Mouse (Mus musculus): ENCODE results near the gene Gnaq. TPM values are rescaled to one million over a fixed set of nuclear protein-coding genes. Genes with fewer than 3 reads are reported as not detected.
A peak's percentile ranks its signal among the peaks of the same experiment; 100 is the strongest.

Gnaq gene
- total and polyA plus RNA-seq, 3 experiments, result 8.1 to 12.9 (median 8.2) TPM

DNA sequence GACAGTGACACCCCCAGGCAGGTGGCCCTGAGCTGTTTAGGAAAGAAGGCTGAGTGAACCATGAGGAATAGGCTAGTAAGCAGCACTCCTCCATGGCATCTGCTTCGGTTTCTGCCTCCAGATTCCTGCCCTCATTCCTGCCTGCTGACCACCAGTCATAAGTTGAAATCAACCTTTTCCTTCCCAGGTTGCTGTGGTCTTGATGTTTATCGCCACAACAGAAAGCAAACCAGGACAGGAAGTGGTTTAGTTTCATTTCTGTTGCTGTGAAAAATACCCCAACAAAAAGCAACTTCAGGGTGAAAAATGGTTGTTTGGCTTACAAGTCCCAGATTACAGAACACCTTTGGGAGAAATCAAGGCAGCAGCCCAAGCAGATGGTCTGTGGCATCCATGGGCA, 249.8 kb downstream of the Gnaq start:
- Histone ChIP-seq H3K9me3 (replicated peaks; ENCODE audit: low read length) (no peaks in the 10 kb centered on the region), H3K4me3 (replicated peaks in 1 of 3; ENCODE audit: low read depth in 2 of 3, low read length in 2 of 3, poor library complexity in 1 of 3) (no peak overlapping the region), H3K27me3 (replicated peaks) (no peaks in the 10 kb centered on the region), H3K9ac (ENCODE audit: insufficient read depth, low read depth) (no peak overlapping the region), H3K36me3 (replicated peaks in 1 of 2; ENCODE audit: control insufficient read depth in 1 of 2, insufficient read depth in 1 of 2, low read length in 1 of 2) (peaks cover 16 to 74% of the 10 kb centered on the region in 2 experiments), H3K27ac (ENCODE audit: insufficient read depth, low read depth) (no peak overlapping the region), H3K4me1 (ENCODE audit: control insufficient read depth in 1 of 2, insufficient read depth in 2 of 2) (peaks cover 5 to 21% of the 10 kb centered on the region in 2 experiments), H3K79me2 (replicated peaks; ENCODE audit: control insufficient read depth, extremely low read depth, insufficient read depth, poor library complexity, severe bottlenecking) (no peaks in the 10 kb centered on the region), H3K4me2 (ENCODE audit: insufficient read depth, low read depth, poor library complexity, severe bottlenecking) (no peak overlapping the region)
- no peak for TF ChIP-seq PAX5 (IDR thresholded peaks at IDR 0.05; ENCODE audit: low read length)
- no peak for TF ChIP-seq JUND (conservative IDR thresholded peaks at IDR 0.05; ENCODE audit: low read depth, low read length)
- TF ChIP-seq TCF12 (IDR thresholded peaks at IDR 0.05; ENCODE audit: low read depth, low read length), result 0 out of 2 replicates have a peak, but pooled peaks have one; percentile 12
- TF ChIP-seq CHD1 (IDR thresholded peaks at IDR 0.05; ENCODE audit: low read depth, low read length), result no peak
- TF ChIP-seq EP300 (IDR thresholded peaks at IDR 0.05; ENCODE audit: low read length), result peak; percentile 51
- no peak for TF ChIP-seq BHLHE40 (IDR thresholded peaks at IDR 0.05; ENCODE audit: low read depth, low read length)
- TF ChIP-seq NELFE (IDR thresholded peaks at IDR 0.05; ENCODE audit: low read depth, low read length), result no peak
- no peak for TF ChIP-seq UBTF (IDR thresholded peaks at IDR 0.05; ENCODE audit: low read depth, low read length)
- no peak for TF ChIP-seq SMC3 (IDR thresholded peaks at IDR 0.05; ENCODE audit: low read depth, low read length)
- no peak for TF ChIP-seq USF2 (conservative IDR thresholded peaks at IDR 0.05; ENCODE audit: low read depth, low read length)
- dilution Hi-C loops (cut with MboI; ENCODE audit: extremely low pct_ligation_motif_present, extremely low pct_unique_long_range_greater_than_20kb, low sequenced_read_pairs), result no loop called here
- no peak for DNase-seq (ENCODE audit: extremely low read depth)
- in situ Hi-C loops (cut with MboI; ENCODE audit: low pct_ligation_motif_present, low pct_unique_long_range_greater_than_20kb, low sequenced_read_pairs), result no loop called here

GRCm38 (mm10) chr19:16383127-16383526, 250.5 kb downstream of the Gnaq start:
- H3K4me2 ChIP-seq (ENCODE audit: insufficient read depth, low read depth, poor library complexity, severe bottlenecking), result no peak overlapping the region
- DNase-seq (ENCODE audit: extremely low read depth), result no peak
- no peaks in the 10 kb centered on the region for H3K9me3 ChIP-seq (replicated peaks; ENCODE audit: low read length)
- no peak overlapping the region for H3K27ac ChIP-seq (ENCODE audit: insufficient read depth, low read depth)
- H3K79me2 ChIP-seq (replicated peaks; ENCODE audit: control insufficient read depth, extremely low read depth, insufficient read depth, poor library complexity, severe bottlenecking), result no peaks in the 10 kb centered on the region
- no peak for TF ChIP-seq MAZ (IDR thresholded peaks at IDR 0.05; ENCODE audit: low read depth, low read length)
- no peak for TF ChIP-seq GABPA (IDR thresholded peaks at IDR 0.05; ENCODE audit: insufficient replicate concordance, low read depth, low read length)
- H3K36me3 ChIP-seq (replicated peaks in 1 of 2; ENCODE audit: control insufficient read depth in 1 of 2, insufficient read depth in 1 of 2, low read length in 1 of 2), result peaks cover 19 to 72% of the 10 kb centered on the region in 2 experiments
- no peaks in the 10 kb centered on the region for H3K27me3 ChIP-seq (replicated peaks)
- H3K9ac ChIP-seq (ENCODE audit: insufficient read depth, low read depth), result no peak overlapping the region
- dilution Hi-C loops (cut with MboI; ENCODE audit: extremely low pct_ligation_motif_present, extremely low pct_unique_long_range_greater_than_20kb, low sequenced_read_pairs) (no loop called here), in situ Hi-C loops (cut with MboI; ENCODE audit: low pct_ligation_motif_present, low pct_unique_long_range_greater_than_20kb, low sequenced_read_pairs) (no loop called here)
- H3K4me3 ChIP-seq (replicated peaks in 1 of 3; ENCODE audit: low read depth in 2 of 3, low read length in 2 of 3, poor library complexity in 1 of 3), result no peak overlapping the region
- H3K4me1 ChIP-seq (ENCODE audit: control insufficient read depth in 1 of 2, insufficient read depth in 2 of 2), result peaks cover 5 to 19% of the 10 kb centered on the region in 2 experiments

- no peak for DNase-seq (ENCODE audit: extremely low read depth)
- H3K79me2 ChIP-seq (replicated peaks; ENCODE audit: control insufficient read depth, extremely low read depth, insufficient read depth, poor library complexity, severe bottlenecking), result no peaks in the 10 kb centered on the region
- no peak overlapping the region for H3K9ac ChIP-seq (ENCODE audit: insufficient read depth, low read depth)
- no peak for TF ChIP-seq BHLHE40 (IDR thresholded peaks at IDR 0.05; ENCODE audit: low read depth, low read length)
- TF ChIP-seq IRF4 (IDR thresholded peaks at IDR 0.05; ENCODE audit: low read depth, low read length), result no peak
- no peak for TF ChIP-seq CHD2 (IDR thresholded peaks at IDR 0.05; ENCODE audit: low read length)
- no peak for TF ChIP-seq MEF2A (IDR thresholded peaks at IDR 0.05; ENCODE audit: borderline replicate concordance, low read depth, low read length)
- no peak for TF ChIP-seq USF2 (conservative IDR thresholded peaks at IDR 0.05; ENCODE audit: low read depth, low read length)
- no peak for TF ChIP-seq GABPA (IDR thresholded peaks at IDR 0.05; ENCODE audit: insufficient replicate concordance, low read depth, low read length)
- TF ChIP-seq NELFE (IDR thresholded peaks at IDR 0.05; ENCODE audit: low read depth, low read length), result no peak
- no peak for TF ChIP-seq EP300 (IDR thresholded peaks at IDR 0.05; ENCODE audit: low read length)
- no peak for TF ChIP-seq POLR2AphosphoS2 (IDR thresholded peaks at IDR 0.05; ENCODE audit: low read depth, low read length)
- no peak for TF ChIP-seq ELF1 (IDR thresholded peaks at IDR 0.05; ENCODE audit: low read depth, low read length)
- no peak for TF ChIP-seq ZNF384 (IDR thresholded peaks at IDR 0.05; ENCODE audit: low read depth, low read length)
- no peak for TF ChIP-seq ZMIZ1 (IDR thresholded peaks at IDR 0.05; ENCODE audit: low read depth, low read length)
- no peak for TF ChIP-seq USF1 (IDR thresholded peaks at IDR 0.05; ENCODE audit: low read depth, low read length)
- TF ChIP-seq MAX (IDR thresholded peaks at IDR 0.05; ENCODE audit: low read length), result no peak
- TF ChIP-seq ETS1 (conservative IDR thresholded peaks at IDR 0.05; ENCODE audit: low read depth, low read length), result no peak
- TF ChIP-seq NRF1 (IDR thresholded peaks at IDR 0.05; ENCODE audit: low read depth, low read length), result no peak
- TF ChIP-seq POLR2A (IDR thresholded peaks at IDR 0.05; ENCODE audit: low read depth, low read length), result no peak
- no peak for TF ChIP-seq JUN (IDR thresholded peaks at IDR 0.05; ENCODE audit: insufficient read depth, low read depth, low read length)
- dilution Hi-C loops (cut with MboI; ENCODE audit: extremely low pct_ligation_motif_present, extremely low pct_unique_long_range_greater_than_20kb, low sequenced_read_pairs), result no loop called here
- in situ Hi-C loops (cut with MboI; ENCODE audit: low pct_ligation_motif_present, low pct_unique_long_range_greater_than_20kb, low sequenced_read_pairs), result no loop called here
- no peaks in the 10 kb centered on the region for H3K9me3 ChIP-seq (replicated peaks; ENCODE audit: low read length)
- H3K4me1 ChIP-seq (ENCODE audit: control insufficient read depth in 1 of 2, insufficient read depth in 2 of 2), result peaks cover 5 to 14% of the 10 kb centered on the region in 2 experiments
- H3K27me3 ChIP-seq (replicated peaks), result no peaks in the 10 kb centered on the region
- no peak overlapping the region for H3K4me2 ChIP-seq (ENCODE audit: insufficient read depth, low read depth, poor library complexity, severe bottlenecking)
- no peak overlapping the region for H3K4me3 ChIP-seq (replicated peaks in 1 of 3; ENCODE audit: low read depth in 2 of 3, low read length in 2 of 3, poor library complexity in 1 of 3)
- peaks cover 16 to 67% of the 10 kb centered on the region in 2 experiments for H3K36me3 ChIP-seq (replicated peaks in 1 of 2; ENCODE audit: control insufficient read depth in 1 of 2, insufficient read depth in 1 of 2, low read length in 1 of 2)
- H3K27ac ChIP-seq (ENCODE audit: insufficient read depth, low read depth), result no peak overlapping the region
These were observed 251.5 kb downstream of the Gnaq start for GRCm38 (mm10) chr19:16384094-16384493.

Measured in CH12.LX (cell line).